Comparison of ENCODE assay signal across 8 mouse cellular contexts in genomic region chr17:47795446-47795845, GRCm38 (mm10). TPM values are rescaled to one million over a fixed set of nuclear protein-coding genes. Genes with fewer than 3 reads are reported as not detected.
DNase-seq lines count a peak whose midpoint lies in the region; ATAC-seq and TF ChIP-seq lines count a peak whose summit lies in the region.
"Had no signal": no experiment of that assay in that cellular context is flagged by ENCODE, and none has a peak within 500 bp of the region (broad histone marks: within the 10 kb centered on the region; RNA-seq: fewer than 3 reads in every experiment).

No protein-coding gene starts in this region.

- no peak for TF ChIP-seq POLR2A in small intestine, adult 2 months (IDR thresholded peaks at IDR 0.05; ENCODE audit: low read depth, low read length)

- H3K27ac ChIP-seq in liver, postnatal 0 days (ENCODE audit: low read depth) = no peak overlapping the region
- H3K27ac ChIP-seq in small intestine, adult 2 months (ENCODE audit: insufficient read depth, low read depth, low read length) = no peak overlapping the region
- H3K27ac ChIP-seq: hindbrain, embryonic 15.5 days had no signal

- H3K27me3 ChIP-seq in liver, postnatal 0 days (ENCODE audit: insufficient read depth, low read length) = no peaks in the 10 kb centered on the region
- no peaks in the 10 kb centered on the region for H3K27me3 ChIP-seq in small intestine, adult 2 months (ENCODE audit: control insufficient read depth, insufficient read depth, low read length)
- H3K27me3 ChIP-seq: hindbrain, embryonic 15.5 days had no signal

- peak; percentile 84 for TF ChIP-seq CTCF in liver, postnatal 0 days (IDR thresholded peaks at IDR 0.05; ENCODE audit: low read depth)
- peak; percentile 69; the same call in 1 of the 2 replicates for TF ChIP-seq CTCF in small intestine, adult 2 months (IDR thresholded peaks at IDR 0.05; ENCODE audit: extremely low read depth, insufficient read length, insufficient replicate concordance, low read depth, low read length)

- TF ChIP-seq EP300 in liver, postnatal 0 days (IDR thresholded peaks at IDR 0.05; ENCODE audit: low read depth) = no peak

- no peak overlapping the region for H3K4me3 ChIP-seq in liver, postnatal 0 days (ENCODE audit: low read depth, low read length)
- H3K4me3 ChIP-seq in small intestine, adult 2 months (ENCODE audit: low read depth, low read length) = no peak overlapping the region
- H3K4me3 ChIP-seq: hindbrain, embryonic 15.5 days had no signal

- DNase-seq in ovary, postnatal 14 days (ENCODE audit: low spot score) = peak; percentile 45
- no peak for DNase-seq in ovary, postnatal 10 days (ENCODE audit: low spot score)
- DNase-seq in R1 (ENCODE audit: low read depth, low spot score) = peak; percentile 87
- DNase-seq in liver, postnatal 0 days = peak; percentile 69

- H3K4me2 ChIP-seq in liver, postnatal 0 days (ENCODE audit: low read depth, low read length) = no peak overlapping the region
- H3K4me2 ChIP-seq: hindbrain, embryonic 15.5 days had no signal

- peak; percentile 70 for ATAC-seq in common myeloid progenitor, adult 5-6 weeks (replicated peaks; ENCODE audit: low read depth, poor library complexity, severe bottlenecking)
- ATAC-seq in hematopoietic stem cell, adult 5-6 weeks (replicated peaks in 1 of 2; ENCODE audit: insufficient read depth in 1 of 2, low FRiP score in 2 of 2, low TSS enrichment in 1 of 2, low read depth in 1 of 2, poor library complexity in 2 of 2, severe bottlenecking in 2 of 2) = peak; percentile 50 to 59
- ATAC-seq in liver, postnatal 0 days = no peak

- WGBS in liver, postnatal 0 days (ENCODE audit: insufficient replicate concordance) = 43% methylated on average over 3 of the region's 3 CpGs
- WGBS in small intestine, adult 2 months = 49% methylated on average over 3 of the region's 3 CpGs

- no peaks in the 10 kb centered on the region for H3K4me1 ChIP-seq in liver, postnatal 0 days (ENCODE audit: insufficient read depth)
- H3K4me1 ChIP-seq in small intestine, adult 2 months (ENCODE audit: control insufficient read depth, insufficient read depth, insufficient read length, low read length) = no peaks in the 10 kb centered on the region

- no peak overlapping the region for H3K9ac ChIP-seq in liver, postnatal 0 days (replicated peaks)
- H3K9ac ChIP-seq: hindbrain, embryonic 15.5 days had no signal

- peaks cover under 1% of the 10 kb centered on the region; the same call in 1 of the 2 replicates for H3K36me3 ChIP-seq in liver, postnatal 0 days (replicated peaks; ENCODE audit: insufficient read depth, low read length)
- H3K36me3 ChIP-seq in small intestine, adult 2 months (ENCODE audit: control insufficient read depth, insufficient read depth, low read length) = no peaks in the 10 kb centered on the region; the same call in 1 of the 2 replicates
- H3K36me3 ChIP-seq: hindbrain, embryonic 15.5 days had no signal

- no peaks in the 10 kb centered on the region for H3K9me3 ChIP-seq in liver, postnatal 0 days (ENCODE audit: low read length)
- H3K9me3 ChIP-seq: hindbrain, embryonic 15.5 days had no signal

RNA-seq across cellular contexts. Expression of gene Mdfi, which starts 39.0 kb away (rescaled TPM):
- total RNA-seq in common myeloid progenitor, adult 5-6 weeks (2017) = 8.5 and 9.2 TPM in 2 replicates
- total RNA-seq in hematopoietic stem cell, adult 5-6 weeks (2017) = 27.1 and 33.8 TPM in 2 replicates
- 0.82 TPM in 2 replicates for polyA plus RNA-seq in liver, postnatal 0 days (2015; fragmentation: Nextera tagmentation; extraction: Ambion mirVana)
- polyA plus RNA-seq in small intestine, adult 2 months (2012; rRNA removed) = 7.3 and 12.3 TPM in 2 replicates

RNA-seq across cellular contexts. Expression of gene Tfeb, which starts 58.6 kb away (rescaled TPM):
- total RNA-seq in common myeloid progenitor, adult 5-6 weeks (2017) = 5.8 and 6.4 TPM in 2 replicates
- total RNA-seq in hematopoietic stem cell, adult 5-6 weeks (2017) = 7.4 and 10.9 TPM in 2 replicates
- 5.8 and 7.1 TPM in 2 replicates for polyA plus RNA-seq in liver, postnatal 0 days (2015; fragmentation: Nextera tagmentation; extraction: Ambion mirVana)
- polyA plus RNA-seq in small intestine, adult 2 months (2012; rRNA removed) = 27.5 and 60.3 TPM in 2 replicates
